9 mouse cellular contexts compared by ENCODE assay signal in the genomic region with DNA sequence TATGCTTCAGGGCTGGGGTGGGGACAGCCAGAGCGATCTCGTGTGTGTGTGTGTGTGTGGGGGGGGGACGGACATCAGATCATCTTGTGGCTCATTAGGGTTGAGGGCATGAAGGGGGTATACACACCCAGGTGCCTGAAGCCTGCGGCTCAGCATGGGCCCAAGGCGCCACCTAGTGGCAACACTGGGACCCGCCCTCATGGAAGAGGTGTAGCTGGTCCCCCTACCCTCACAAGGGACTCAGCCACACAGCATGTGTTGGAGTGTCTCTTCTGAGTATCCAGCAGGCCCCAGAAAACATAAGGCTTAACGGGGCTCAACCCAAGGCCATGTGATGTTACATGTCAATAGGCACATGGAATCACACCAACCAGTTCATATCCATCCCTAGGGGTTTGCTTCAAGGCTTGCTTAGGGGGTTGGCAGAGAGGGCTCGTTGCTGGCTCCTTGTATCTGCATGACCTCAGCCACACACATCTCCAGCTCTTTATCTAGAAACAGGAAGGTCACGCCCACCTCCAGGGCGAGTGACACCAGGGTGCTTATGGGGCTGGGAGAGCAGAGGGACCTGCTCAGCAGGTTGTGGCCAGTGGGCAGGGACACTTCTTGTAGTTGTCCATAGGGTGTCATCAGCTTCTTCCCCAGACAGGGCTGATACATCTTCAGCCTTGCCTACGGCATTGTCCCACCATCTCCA.
A peak's percentile ranks its signal among the peaks of the same experiment; 100 is the strongest.
DNase-seq lines count a peak whose midpoint lies in the region; ATAC-seq and TF ChIP-seq lines count a peak whose summit lies in the region.
"Had no signal": no experiment of that assay in that cellular context is flagged by ENCODE, and none has a peak within 500 bp of the region (broad histone marks: within the 10 kb centered on the region; RNA-seq: fewer than 3 reads in every experiment).

No protein-coding gene starts in this region.

- no peak overlapping the region for H3K9ac ChIP-seq in intestine, embryonic 14.5 days (ENCODE audit: low read length)
- no peak overlapping the region for H3K9ac ChIP-seq in limb, embryonic 13.5 days
- H3K9ac ChIP-seq in midbrain, postnatal 0 days (replicated peaks; ENCODE audit: low read length, poor library complexity, severe bottlenecking), result no peak overlapping the region
- H3K9ac ChIP-seq in stomach, embryonic 16.5 days (ENCODE audit: low read length), result peak overlapping the region; percentile 37; the same call in 1 of the 2 replicates

- H3K36me3 ChIP-seq in intestine, embryonic 14.5 days (ENCODE audit: control insufficient read depth, insufficient read depth, low read length), result peaks cover 46% of the 10 kb centered on the region
- H3K36me3 ChIP-seq in limb, embryonic 13.5 days, result peaks cover 46% of the 10 kb centered on the region
- peaks cover 25% of the 10 kb centered on the region for H3K36me3 ChIP-seq in midbrain, postnatal 0 days (ENCODE audit: insufficient read depth, low read length)
- H3K36me3 ChIP-seq in stomach, embryonic 16.5 days (ENCODE audit: control insufficient read depth, insufficient read depth, low read length), result peaks cover 8% of the 10 kb centered on the region; the same call in 1 of the 2 replicates

- H3K27ac ChIP-seq in intestine, embryonic 14.5 days (ENCODE audit: low read depth), result no peak overlapping the region
- H3K27ac ChIP-seq in limb, embryonic 13.5 days, result no peak overlapping the region
- H3K27ac ChIP-seq in midbrain, postnatal 0 days (ENCODE audit: low read depth, low read length), result no peak overlapping the region
- no peak overlapping the region for H3K27ac ChIP-seq in stomach, embryonic 16.5 days (ENCODE audit: low read length)

- H3K4me1 ChIP-seq in intestine, embryonic 14.5 days (replicated peaks; ENCODE audit: control insufficient read depth, insufficient read depth, low read length), result peaks cover 3% of the 10 kb centered on the region; the same call in 1 of the 2 replicates
- H3K4me1 ChIP-seq in limb, embryonic 13.5 days, result peaks cover 5% of the 10 kb centered on the region; the same call in 1 of the 2 replicates
- H3K4me1 ChIP-seq in midbrain, postnatal 0 days (ENCODE audit: insufficient read depth, low read length), result no peaks in the 10 kb centered on the region
- H3K4me1 ChIP-seq in stomach, embryonic 16.5 days (ENCODE audit: control insufficient read depth, insufficient read depth, low read length), result peaks cover 31% of the 10 kb centered on the region

- TF ChIP-seq CTCF in midbrain, postnatal 0 days (IDR thresholded peaks at IDR 0.05), result peak; percentile 89

- WGBS in intestine, embryonic 14.5 days, result 24% methylated on average over 11 of the region's 11 CpGs
- 25% methylated on average over 11 of the region's 11 CpGs for WGBS in limb, embryonic 13.5 days
- 39% methylated on average over 11 of the region's 11 CpGs for WGBS in midbrain, postnatal 0 days
- 26% methylated on average over 11 of the region's 11 CpGs for WGBS in stomach, embryonic 16.5 days

- no peak for ATAC-seq in cerebellum, adult (ENCODE audit: insufficient number of reproducible peaks, low FRiP score, low TSS enrichment)
- ATAC-seq in intestine, embryonic 14.5 days (replicated peaks; ENCODE audit: low FRiP score, low TSS enrichment, low read depth), result peak; percentile 65
- peak; percentile 48 for ATAC-seq in limb, embryonic 13.5 days (ENCODE audit: low FRiP score, low read depth)
- ATAC-seq in midbrain, postnatal 0 days (ENCODE audit: low FRiP score), result peak; percentile 48
- ATAC-seq in stomach, embryonic 16.5 days (ENCODE audit: insufficient read depth, low FRiP score), result peak; percentile 57; the same call in 1 of the 2 replicates
- ATAC-seq: Patski had no signal

- peak; percentile 54 for DNase-seq in cerebellum, adult 11 months
- DNase-seq in cerebellum, adult 9-11 months, result peak; percentile 54
- DNase-seq in frontal cortex, postnatal 14 days (ENCODE audit: low spot score in 2 of 2), result peak; percentile 38 to 65
- DNase-seq in intestine, embryonic 14.5 days (ENCODE audit: low spot score), result peak; percentile 88
- DNase-seq in midbrain, postnatal 0 days (ENCODE audit: low spot score), result peak; percentile 68

- no peak overlapping the region for H3K4me2 ChIP-seq in intestine, embryonic 14.5 days (ENCODE audit: low read length)
- no peak overlapping the region for H3K4me2 ChIP-seq in limb, embryonic 13.5 days (replicated peaks)
- H3K4me2 ChIP-seq in midbrain, postnatal 0 days (ENCODE audit: low read depth, low read length, poor library complexity, severe bottlenecking), result no peak overlapping the region
- H3K4me2 ChIP-seq in stomach, embryonic 16.5 days (ENCODE audit: low read depth, low read length), result no peak overlapping the region

- H3K27me3 ChIP-seq in intestine, embryonic 14.5 days (replicated peaks; ENCODE audit: control insufficient read depth, insufficient read depth, low read length), result no peaks in the 10 kb centered on the region
- H3K27me3 ChIP-seq in limb, embryonic 13.5 days, result 0 out of 2 replicates have a peak, but pooled peaks cover 2% of the 10 kb centered on the region
- H3K27me3 ChIP-seq in midbrain, postnatal 0 days (ENCODE audit: insufficient read depth, low read length), result no peaks in the 10 kb centered on the region
- H3K27me3 ChIP-seq in stomach, embryonic 16.5 days (ENCODE audit: control insufficient read depth, insufficient read depth, low read length), result no peaks in the 10 kb centered on the region
- H3K27me3 ChIP-seq: Patski had no signal

- H3K9me3 ChIP-seq in intestine, embryonic 14.5 days (ENCODE audit: control insufficient read depth, low read length), result no peaks in the 10 kb centered on the region
- no peaks in the 10 kb centered on the region for H3K9me3 ChIP-seq in limb, embryonic 13.5 days
- H3K9me3 ChIP-seq in midbrain, postnatal 0 days (ENCODE audit: low read length), result no peaks in the 10 kb centered on the region
- H3K9me3 ChIP-seq in stomach, embryonic 16.5 days (replicated peaks; ENCODE audit: control insufficient read depth, low read length), result no peaks in the 10 kb centered on the region

- H3K4me3 ChIP-seq in intestine, embryonic 14.5 days (ENCODE audit: low read depth, low read length), result no peak overlapping the region
- H3K4me3 ChIP-seq in limb, embryonic 13.5 days, result no peak overlapping the region
- H3K4me3 ChIP-seq in midbrain, postnatal 0 days (ENCODE audit: low read depth, low read length), result no peak overlapping the region
- H3K4me3 ChIP-seq in stomach, embryonic 16.5 days (replicated peaks; ENCODE audit: low read length), result no peak overlapping the region
